In genomic region chr1:88317279-88317678, GRCm38 (mm10) we compare ENCODE assay signal across 25 mouse cellular contexts. TPM values are rescaled to one million over a fixed set of nuclear protein-coding genes. Genes with fewer than 3 reads are reported as not detected.
"Had no signal": no experiment of that assay in that cellular context is flagged by ENCODE, and none has a peak within 500 bp of the region (broad histone marks: within the 10 kb centered on the region; RNA-seq: fewer than 3 reads in every experiment).

No protein-coding gene starts in this region.

- H3K27ac ChIP-seq: liver, embryonic 15.5 days; midbrain, embryonic 10.5 days; midbrain, embryonic 12.5 days; neural tube, embryonic 13.5 days; neural tube, embryonic 15.5 days had no signal

- DNase-seq: lung, adult 18-20 months; lung, embryonic 14.5 days; lung, postnatal 10 days; lung, postnatal 4 days; midbrain, embryonic 14.5 days; retina, postnatal 1 day; right cerebral cortex, adult 18-20 months; right cerebral cortex, postnatal 25 days; right cerebral cortex, postnatal 4 days; spleen, adult 18-20 months; thymus, adult 2 months; thymus, postnatal 25 days; thymus, postnatal 4 days had no signal

- H3K4me2 ChIP-seq: liver, embryonic 15.5 days; lung, embryonic 14.5 days; midbrain, embryonic 12.5 days; neural tube, embryonic 13.5 days; neural tube, embryonic 15.5 days had no signal

- H3K9me3 ChIP-seq: liver, embryonic 15.5 days; midbrain, embryonic 10.5 days; midbrain, embryonic 12.5 days; neural tube, embryonic 13.5 days; neural tube, embryonic 15.5 days had no signal

- H3K36me3 ChIP-seq: liver, embryonic 15.5 days; midbrain, embryonic 10.5 days; midbrain, embryonic 12.5 days; neural tube, embryonic 13.5 days; neural tube, embryonic 15.5 days had no signal

- H3K9ac ChIP-seq: liver, embryonic 15.5 days; lung, embryonic 14.5 days; midbrain, embryonic 12.5 days; neural tube, embryonic 13.5 days; neural tube, embryonic 15.5 days had no signal

- H3K27me3 ChIP-seq: liver, embryonic 15.5 days; midbrain, embryonic 12.5 days; neural tube, embryonic 13.5 days; neural tube, embryonic 15.5 days had no signal

- H3K4me1 ChIP-seq: liver, embryonic 15.5 days; midbrain, embryonic 12.5 days; neural tube, embryonic 13.5 days; neural tube, embryonic 15.5 days had no signal

- H3K4me3 ChIP-seq: liver, embryonic 15.5 days; midbrain, embryonic 10.5 days; midbrain, embryonic 12.5 days; myocyte; neural tube, embryonic 13.5 days; neural tube, embryonic 15.5 days had no signal

- ATAC-seq: midbrain, embryonic 16.5 days had no signal

RNA-seq across cellular contexts. Expression of gene Trpm8, which starts 39.8 kb away (rescaled TPM):
- polyA plus RNA-seq: liver, embryonic 15.5 days; lung, embryonic 14.5 days; midbrain, embryonic 10.5 days; midbrain, embryonic 12.5 days; neural tube, embryonic 11.5 days; small intestine, adult 2 months; stomach, embryonic 14.5 days; stomach, embryonic 16.5 days; urinary bladder, adult 2 months had no signal
